Mouse (Mus musculus): ENCODE results near the gene Gm1043. TPM values are rescaled to one million over a fixed set of nuclear protein-coding genes. Genes with fewer than 3 reads are reported as not detected.

Gm1043 gene
- polyA plus RNA-seq, 1 experiment = 5.2 TPM

DNA sequence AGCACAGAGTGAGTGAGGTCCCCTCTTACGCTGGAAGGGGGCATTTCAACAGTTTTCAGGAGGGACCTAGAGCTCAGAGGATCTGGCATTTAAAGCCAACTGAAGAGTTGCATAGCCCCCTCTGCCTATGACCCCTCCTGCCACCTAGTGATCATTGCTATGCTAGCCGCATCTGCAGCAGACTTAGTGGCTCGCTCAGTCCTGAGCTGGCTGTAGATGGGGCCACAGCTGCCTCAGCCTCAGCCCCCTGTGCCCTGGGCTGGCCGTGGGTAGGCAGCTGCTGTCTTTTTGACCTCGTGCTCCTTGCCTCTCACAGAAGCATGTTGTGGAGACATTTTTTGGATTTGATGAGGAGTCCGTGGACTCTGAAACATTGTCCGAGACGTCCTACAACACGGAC lies 32.0 kb downstream of the Gm1043 start:
- Histone ChIP-seq H3K36me3 (ENCODE audit: control insufficient read depth, insufficient read depth, low read length) (no peaks in the 10 kb centered on the region; the same call in 1 of the 2 replicates), H3K4me3 (ENCODE audit: control insufficient read depth, low read depth, low read length) (no peak overlapping the region), H3K27ac (ENCODE audit: control insufficient read depth, insufficient read depth, low read depth, low read length) (no peak overlapping the region), H3K27me3 (ENCODE audit: control insufficient read depth, insufficient read depth, low read length) (no peaks in the 10 kb centered on the region), H3K4me1 (ENCODE audit: control insufficient read depth, insufficient read depth, low read length) (no peaks in the 10 kb centered on the region)
- TF ChIP-seq POLR2A (IDR thresholded peaks at IDR 0.05; ENCODE audit: control insufficient read depth, low read depth, low read length) (no peak), CTCF (IDR thresholded peaks at IDR 0.05; ENCODE audit: control insufficient read depth, insufficient read depth, insufficient replicate concordance, low read depth, low read length) (no peak)

DNA sequence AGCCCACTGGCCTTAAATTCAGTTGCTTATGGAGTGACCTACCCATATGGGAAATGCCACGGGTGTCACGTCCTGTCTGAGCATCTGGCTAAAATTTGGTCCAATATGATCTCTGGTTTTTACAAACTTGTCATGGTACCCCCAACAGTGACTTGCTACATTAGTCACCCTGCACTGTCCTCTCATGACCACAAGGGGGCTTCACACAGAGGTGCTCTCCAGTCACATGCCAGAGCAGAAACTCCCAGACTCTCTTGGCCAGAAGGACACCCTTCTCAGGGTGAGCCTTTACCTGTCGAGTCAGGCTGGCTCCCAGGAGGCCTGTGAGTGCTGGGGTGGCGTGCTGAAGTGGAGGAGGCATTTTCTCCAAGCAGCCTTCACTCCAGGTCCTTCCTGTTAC lies 33.1 kb downstream of the Gm1043 start:
- Histone ChIP-seq H3K4me3 (ENCODE audit: control insufficient read depth, low read depth, low read length) (no peak overlapping the region), H3K36me3 (ENCODE audit: control insufficient read depth, insufficient read depth, low read length) (no peaks in the 10 kb centered on the region; the same call in 1 of the 2 replicates), H3K27me3 (ENCODE audit: control insufficient read depth, insufficient read depth, low read length) (no peaks in the 10 kb centered on the region), H3K4me1 (ENCODE audit: control insufficient read depth, insufficient read depth, low read length) (no peaks in the 10 kb centered on the region), H3K27ac (ENCODE audit: control insufficient read depth, insufficient read depth, low read depth, low read length) (no peak overlapping the region)
- TF ChIP-seq POLR2A (IDR thresholded peaks at IDR 0.05; ENCODE audit: control insufficient read depth, low read depth, low read length) = no peak
- peak; percentile 44; the same call in 1 of the 2 replicates for TF ChIP-seq CTCF (IDR thresholded peaks at IDR 0.05; ENCODE audit: control insufficient read depth, insufficient read depth, insufficient replicate concordance, low read depth, low read length)

DNA sequence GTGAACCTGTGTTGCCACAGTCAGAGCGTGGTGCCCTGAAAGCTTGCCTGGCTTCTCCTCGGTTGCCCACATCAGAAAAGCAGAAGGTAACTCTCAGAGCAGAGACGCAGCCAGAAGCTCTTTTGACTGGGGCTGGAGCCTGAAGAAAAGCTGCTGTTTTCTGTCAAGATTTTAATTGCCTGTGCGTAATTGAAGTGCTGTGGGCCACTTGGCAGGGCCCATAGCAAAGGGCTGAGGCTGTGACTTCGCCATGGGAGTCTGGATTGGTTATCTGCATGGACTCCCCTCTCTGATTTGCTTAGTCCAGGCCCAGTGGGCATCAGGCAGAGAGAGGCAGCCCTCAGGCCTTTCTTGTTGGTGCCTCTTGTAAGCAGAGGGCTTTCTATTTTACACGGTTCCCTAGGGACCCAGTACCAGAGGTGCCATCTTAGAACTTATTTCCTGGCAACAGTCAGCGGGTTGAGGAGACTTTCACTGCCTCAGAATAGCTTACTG lies 36.1 kb downstream of the Gm1043 start:
- Histone ChIP-seq H3K36me3 (ENCODE audit: control insufficient read depth, insufficient read depth, low read length) (no peaks in the 10 kb centered on the region; the same call in 1 of the 2 replicates), H3K27ac (ENCODE audit: control insufficient read depth, insufficient read depth, low read depth, low read length) (no peak overlapping the region), H3K4me3 (ENCODE audit: control insufficient read depth, low read depth, low read length) (no peak overlapping the region), H3K4me1 (ENCODE audit: control insufficient read depth, insufficient read depth, low read length) (no peaks in the 10 kb centered on the region), H3K27me3 (ENCODE audit: control insufficient read depth, insufficient read depth, low read length) (no peaks in the 10 kb centered on the region)
- no peak for TF ChIP-seq POLR2A (IDR thresholded peaks at IDR 0.05; ENCODE audit: control insufficient read depth, low read depth, low read length)
- TF ChIP-seq CTCF (IDR thresholded peaks at IDR 0.05; ENCODE audit: control insufficient read depth, insufficient read depth, insufficient replicate concordance, low read depth, low read length) = no peak

DNA sequence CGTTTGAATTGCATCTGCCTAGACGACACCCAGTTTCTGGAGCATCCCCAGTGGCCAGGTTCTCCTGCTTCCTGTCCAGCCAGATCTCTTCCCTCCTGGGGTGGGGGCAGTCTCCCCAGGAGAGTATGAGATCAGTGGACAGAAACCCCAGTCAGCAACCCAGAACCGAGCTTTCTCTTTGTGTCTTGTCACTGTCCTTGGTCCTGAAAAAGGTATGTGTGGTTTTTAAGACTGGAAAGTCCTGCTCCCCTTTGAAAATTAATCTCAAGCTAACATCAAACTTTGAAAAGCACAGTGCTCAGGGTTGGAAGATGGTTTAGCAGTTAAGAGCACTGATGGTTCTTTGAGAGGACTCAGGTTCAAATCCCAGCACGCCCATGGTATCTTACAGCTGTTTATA lies 46.7 kb downstream of the Gm1043 start:
- no peaks in the 10 kb centered on the region for H3K4me1 ChIP-seq (ENCODE audit: control insufficient read depth, insufficient read depth, low read length)
- H3K27ac ChIP-seq (ENCODE audit: control insufficient read depth, insufficient read depth, low read depth, low read length) = no peak overlapping the region
- no peaks in the 10 kb centered on the region for H3K36me3 ChIP-seq (ENCODE audit: control insufficient read depth, insufficient read depth, low read length)
- no peak for TF ChIP-seq POLR2A (IDR thresholded peaks at IDR 0.05; ENCODE audit: control insufficient read depth, low read depth, low read length)
- no peak for TF ChIP-seq CTCF (IDR thresholded peaks at IDR 0.05; ENCODE audit: control insufficient read depth, insufficient read depth, insufficient replicate concordance, low read depth, low read length)
- no peak overlapping the region for H3K4me3 ChIP-seq (ENCODE audit: control insufficient read depth, low read depth, low read length)
- H3K27me3 ChIP-seq (ENCODE audit: control insufficient read depth, insufficient read depth, low read length) = no peaks in the 10 kb centered on the region

DNA sequence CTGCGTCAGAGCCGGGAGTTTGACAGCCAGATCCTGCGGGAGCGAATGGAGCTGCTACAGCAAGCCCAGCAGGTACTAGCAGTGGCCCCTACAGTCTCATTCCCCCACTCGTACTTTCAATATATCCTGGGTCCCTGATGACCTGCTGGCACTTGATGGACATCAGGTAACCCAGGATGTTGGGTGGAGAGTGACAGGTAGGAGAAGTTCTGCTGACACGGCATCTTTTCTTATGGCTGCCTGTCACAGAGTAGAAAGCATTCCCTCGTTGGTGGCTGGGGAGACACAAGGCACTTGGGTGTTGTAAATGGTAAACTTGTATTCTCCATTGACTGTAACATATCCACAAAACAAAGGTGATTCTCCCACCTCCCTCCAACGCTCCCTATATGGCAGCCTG lies 56.6 kb downstream of the Gm1043 start:
- TF ChIP-seq CTCF (IDR thresholded peaks at IDR 0.05; ENCODE audit: control insufficient read depth, insufficient read depth, insufficient replicate concordance, low read depth, low read length) = no peak
- no peak for TF ChIP-seq POLR2A (IDR thresholded peaks at IDR 0.05; ENCODE audit: control insufficient read depth, low read depth, low read length)
- no peak overlapping the region for H3K4me3 ChIP-seq (ENCODE audit: control insufficient read depth, low read depth, low read length)
- no peaks in the 10 kb centered on the region for H3K36me3 ChIP-seq (ENCODE audit: control insufficient read depth, insufficient read depth, low read length)

DNA sequence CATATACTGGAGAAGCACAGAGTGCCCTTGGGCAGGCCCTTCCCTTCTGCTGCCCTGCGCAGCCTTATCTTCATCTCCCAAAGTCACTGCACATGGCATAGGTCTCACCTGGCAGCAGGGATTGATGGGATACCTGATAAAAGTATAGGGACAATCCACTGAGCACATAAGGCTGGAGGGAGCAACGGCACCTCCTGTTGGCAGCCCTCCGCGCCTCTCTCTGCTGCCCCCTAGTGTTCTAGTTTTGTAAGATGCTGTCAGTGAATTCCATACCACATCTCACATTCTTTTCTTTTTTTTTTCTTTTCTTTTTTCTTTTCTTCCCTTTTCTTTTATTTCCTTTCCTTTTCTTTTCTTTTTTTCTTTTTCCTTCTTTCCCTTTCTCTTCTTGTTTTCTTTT lies 62.4 kb downstream of the Gm1043 start:
- TF ChIP-seq CTCF (IDR thresholded peaks at IDR 0.05; ENCODE audit: control insufficient read depth, insufficient read depth, insufficient replicate concordance, low read depth, low read length) (peak; percentile 87; the same call in 1 of the 2 replicates), POLR2A (IDR thresholded peaks at IDR 0.05; ENCODE audit: control insufficient read depth, low read depth, low read length) (no peak)
- H3K4me3 ChIP-seq (ENCODE audit: control insufficient read depth, low read depth, low read length) = no peak overlapping the region

More for the DNA sequence above, 56.6 kb downstream of the Gm1043 start:
- Histone ChIP-seq H3K27me3 (ENCODE audit: control insufficient read depth, insufficient read depth, low read length) (no peaks in the 10 kb centered on the region), H3K27ac (ENCODE audit: control insufficient read depth, insufficient read depth, low read depth, low read length) (no peak overlapping the region), H3K4me1 (ENCODE audit: control insufficient read depth, insufficient read depth, low read length) (no peaks in the 10 kb centered on the region)

DNA sequence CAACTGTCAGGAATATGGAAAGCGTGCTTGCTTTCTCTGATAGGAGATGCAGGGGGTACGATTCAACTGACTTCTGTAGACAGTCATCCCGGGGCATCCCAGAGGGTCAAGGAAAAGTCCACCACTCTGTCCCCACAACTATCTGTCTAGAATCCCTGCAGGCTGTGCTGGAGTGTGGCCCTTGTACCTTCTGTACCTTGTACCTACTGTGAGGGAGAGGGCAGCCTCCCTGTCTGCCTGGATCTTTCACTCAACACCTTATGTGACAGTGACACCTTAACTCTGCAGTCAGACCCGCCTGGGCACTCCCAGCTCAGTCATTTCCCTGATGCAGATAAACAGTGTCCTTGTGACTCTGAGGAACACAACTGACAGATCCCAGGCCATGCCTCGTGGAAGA lies 65.5 kb downstream of the Gm1043 start:
- TF ChIP-seq POLR2A (IDR thresholded peaks at IDR 0.05; ENCODE audit: control insufficient read depth, low read depth, low read length) (no peak), CTCF (IDR thresholded peaks at IDR 0.05; ENCODE audit: control insufficient read depth, insufficient read depth, insufficient replicate concordance, low read depth, low read length) (no peak)
- no peaks in the 10 kb centered on the region for H3K27me3 ChIP-seq (ENCODE audit: control insufficient read depth, insufficient read depth, low read length)
- H3K4me1 ChIP-seq (ENCODE audit: control insufficient read depth, insufficient read depth, low read length) = no peaks in the 10 kb centered on the region; the same call in 1 of the 2 replicates
- H3K36me3 ChIP-seq (ENCODE audit: control insufficient read depth, insufficient read depth, low read length) = no peaks in the 10 kb centered on the region
- no peak overlapping the region for H3K27ac ChIP-seq (ENCODE audit: control insufficient read depth, insufficient read depth, low read depth, low read length)
- H3K4me3 ChIP-seq (ENCODE audit: control insufficient read depth, low read depth, low read length) = peak overlapping the region; percentile 80

More for the DNA sequence above, 62.4 kb downstream of the Gm1043 start:
- H3K27ac ChIP-seq (ENCODE audit: control insufficient read depth, insufficient read depth, low read depth, low read length) = no peak overlapping the region
- no peaks in the 10 kb centered on the region for H3K36me3 ChIP-seq (ENCODE audit: control insufficient read depth, insufficient read depth, low read length)
- no peaks in the 10 kb centered on the region; the same call in 1 of the 2 replicates for H3K4me1 ChIP-seq (ENCODE audit: control insufficient read depth, insufficient read depth, low read length)
- no peaks in the 10 kb centered on the region for H3K27me3 ChIP-seq (ENCODE audit: control insufficient read depth, insufficient read depth, low read length)

Data from testis, adult 2 months (tissue).